Mouse (Mus musculus) megakaryocyte, embryonic 14.5 days (primary cell): ENCODE results near the gene Slc6a9. TPM values are rescaled to one million over a fixed set of nuclear protein-coding genes. Genes with fewer than 3 reads are reported as not detected.

Experiments used
- H3K27me3 ChIP-seq: replicated peaks from 2 replicates; pipeline ENCODE3; 2012; ENCODE audit warnings: inconsistent platforms
- H3K36me3 ChIP-seq: replicated peaks from 2 replicates; pipeline ENCODE3; 2012; ENCODE audit warnings: low read length, inconsistent platforms, mixed read lengths
- H3K4me1 ChIP-seq: 2 replicates; pipeline ENCODE4 v1.6.1; 2012; ENCODE audit warnings: inconsistent platforms
- H3K4me3 ChIP-seq: replicated peaks from 2 replicates; pipeline ENCODE3; 2012; ENCODE audit warnings: moderate library complexity, mild to moderate bottlenecking, inconsistent platforms
- H3K9me3 ChIP-seq: 2 replicates; pipeline ENCODE4 v1.6.1; 2012; ENCODE audit warnings: inconsistent platforms
- FLI1 ChIP-seq: IDR thresholded peaks from 2 replicates; pipeline ENCODE4 v1.6.1; 2012; ENCODE audit warnings: low read length, inconsistent platforms, mixed read lengths
- GATA1 ChIP-seq: IDR thresholded peaks from 3 replicates; pipeline ENCODE4 v1.6.1; 2012; ENCODE audit warnings: mixed read lengths, low read length, inconsistent platforms, borderline replicate concordance
- polyA plus RNA-seq: library from polyadenylated mRNA; stranded (reverse); fragments of >175 nt; gene quantifications from 2 replicates; pipeline ENCODE4 v1.2.3, GENCODE M21; 2012; ENCODE audit warnings: low replicate concordance; ENCODE audit not compliant: insufficient read depth

Slc6a9 gene
- polyA plus RNA-seq, 1 experiment: 9.7 TPM

GRCm38 (mm10) chr4:117869317-117869716 lies 35.0 kb downstream of the Slc6a9 start:
- no peaks in the 10 kb centered on the region for H3K9me3 ChIP-seq
- H3K4me1 ChIP-seq: peaks cover 16% of the 10 kb centered on the region
- no peaks in the 10 kb centered on the region for H3K36me3 ChIP-seq
- TF ChIP-seq GATA1 (no peak), FLI1 (no peak)
- no peak overlapping the region for H3K4me3 ChIP-seq
- peaks cover 89% of the 10 kb centered on the region for H3K27me3 ChIP-seq

- Histone ChIP-seq H3K4me3 (no peak overlapping the region), H3K27me3 (peaks cover 86% of the 10 kb centered on the region), H3K36me3 (no peaks in the 10 kb centered on the region), H3K4me1 (peaks cover 16% of the 10 kb centered on the region), H3K9me3 (no peaks in the 10 kb centered on the region)
- TF ChIP-seq FLI1 (no peak), GATA1 (no peak)
These were observed 36.1 kb downstream of the Slc6a9 start for GRCm38 (mm10) chr4:117870437-117870836.

GRCm38 (mm10) chr4:117871787-117872186 lies 37.5 kb downstream of the Slc6a9 start:
- TF ChIP-seq FLI1: no peak
- no peak for TF ChIP-seq GATA1
- Histone ChIP-seq H3K36me3 (no peaks in the 10 kb centered on the region), H3K9me3 (no peaks in the 10 kb centered on the region), H3K4me1 (peaks cover 16% of the 10 kb centered on the region), H3K27me3 (peaks cover 83% of the 10 kb centered on the region), H3K4me3 (no peak overlapping the region)

GRCm38 (mm10) chr4:117872471-117872886 lies 38.2 kb downstream of the Slc6a9 start, which contains the start of gene Ccdc24:
Gene Ccdc24, minus strand, starts transcription at chr4:117872557.
- Histone ChIP-seq H3K27me3 (peaks cover 83% of the 10 kb centered on the region), H3K36me3 (no peaks in the 10 kb centered on the region), H3K9me3 (no peaks in the 10 kb centered on the region), H3K4me1 (peaks cover 15% of the 10 kb centered on the region), H3K4me3 (peak within 1 kb of the TSS; percentile 26)
- TF ChIP-seq FLI1: no peak
- no peak for TF ChIP-seq GATA1

- peaks cover 84% of the 10 kb centered on the region for H3K27me3 ChIP-seq
- H3K4me1 ChIP-seq: peaks cover 10% of the 10 kb centered on the region
- H3K4me3 ChIP-seq: no peak overlapping the region
- H3K36me3 ChIP-seq: no peaks in the 10 kb centered on the region
- H3K9me3 ChIP-seq: no peaks in the 10 kb centered on the region
- TF ChIP-seq GATA1 (no peak), FLI1 (no peak)
These were observed 39.3 kb downstream of the Slc6a9 start for GRCm38 (mm10) chr4:117873615-117874014.

GRCm38 (mm10) chr4:117878301-117878700 lies 44.0 kb downstream of the Slc6a9 start:
- peaks cover 83% of the 10 kb centered on the region for H3K27me3 ChIP-seq

GRCm38 (mm10) chr4:117878703-117879102 lies 44.4 kb downstream of the Slc6a9 start:
- TF ChIP-seq GATA1 (no peak), FLI1 (no peak)
- H3K27me3 ChIP-seq: peaks cover 83% of the 10 kb centered on the region
- H3K36me3 ChIP-seq: peaks cover 3% of the 10 kb centered on the region
- H3K4me3 ChIP-seq: no peak overlapping the region
- no peaks in the 10 kb centered on the region for H3K9me3 ChIP-seq
- H3K4me1 ChIP-seq: peaks cover 7% of the 10 kb centered on the region

More at GRCm38 (mm10) chr4:117878301-117878700, 44.0 kb downstream of the Slc6a9 start:
- Histone ChIP-seq H3K36me3 (no peaks in the 10 kb centered on the region), H3K4me3 (no peak overlapping the region), H3K9me3 (no peaks in the 10 kb centered on the region), H3K4me1 (peaks cover 3% of the 10 kb centered on the region; the same call in 1 of the 2 replicates)
- no peak for TF ChIP-seq GATA1
- TF ChIP-seq FLI1: no peak

GRCm38 (mm10) chr4:117882701-117883691 lies 48.7 kb downstream of the Slc6a9 start, which contains the start of gene B4galt2:
Gene B4galt2, minus strand, starts transcription at chr4:117883487.
- Histone ChIP-seq H3K4me1 (peaks cover 36% of the 10 kb centered on the region), H3K4me3 (peak within 1 kb of the TSS; percentile 85), H3K9me3 (no peaks in the 10 kb centered on the region), H3K27me3 (peaks cover 62% of the 10 kb centered on the region), H3K36me3 (peaks cover 29% of the 10 kb centered on the region)
- TF ChIP-seq GATA1 (no peak), FLI1 (no peak)

GRCm38 (mm10) chr4:117884146-117884545 lies 49.8 kb downstream of the Slc6a9 start:
- Histone ChIP-seq H3K4me1 (peaks cover 36% of the 10 kb centered on the region), H3K4me3 (no peak overlapping the region), H3K27me3 (peaks cover 52% of the 10 kb centered on the region), H3K36me3 (peaks cover 34% of the 10 kb centered on the region), H3K9me3 (no peaks in the 10 kb centered on the region)
- no peak for TF ChIP-seq GATA1
- TF ChIP-seq FLI1: no peak

- H3K9me3 ChIP-seq: no peaks in the 10 kb centered on the region
- peaks cover 44% of the 10 kb centered on the region for H3K36me3 ChIP-seq
- H3K4me1 ChIP-seq: peaks cover 40% of the 10 kb centered on the region
- H3K27me3 ChIP-seq: peaks cover 44% of the 10 kb centered on the region
- H3K4me3 ChIP-seq: peak overlapping the region; percentile 59
- TF ChIP-seq GATA1 (no peak), FLI1 (no peak)
These were observed 50.8 kb downstream of the Slc6a9 start for GRCm38 (mm10) chr4:117885093-117885492.
